Mouse (Mus musculus) liver, embryonic 14.5 days (tissue): ENCODE measurements at regions not wholly inside any gene's neighbourhood (a gene's known extent, or its start where the extent isn't known, plus 50 kb on each side); places are given as distances from the start of the nearest gene placed in this dataset.

ENCODE experiments used
- CTCF ChIP-seq: IDR thresholded peaks from 2 replicates; pipeline ENCODE4 v1.5.1; 2016; ENCODE audit warnings: antibody characterized with exemption, low read depth, control low read depth
- EP300 ChIP-seq: IDR thresholded peaks from 2 replicates; pipeline ENCODE4 v1.6.1; 2016; ENCODE audit warnings: antibody characterized with exemption, low read depth

DNA sequence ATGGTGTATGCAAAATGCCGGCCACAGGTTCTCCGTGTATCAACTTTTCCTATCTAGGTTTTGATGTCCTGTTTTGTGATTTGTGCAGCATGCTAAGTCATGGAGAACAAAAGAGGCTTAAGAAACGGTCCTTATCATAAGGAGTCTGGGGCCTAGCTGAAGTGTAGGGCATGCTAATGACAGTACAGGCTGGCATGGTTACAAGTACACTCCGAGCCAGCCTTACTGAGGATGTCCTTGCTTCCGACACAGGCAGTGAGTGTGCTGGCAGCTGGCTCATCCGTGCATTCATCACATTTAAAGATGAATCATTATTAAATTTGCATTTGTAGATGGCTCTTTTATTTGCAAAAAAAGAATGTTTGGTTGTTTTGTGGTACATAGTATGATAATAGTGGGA is 219.3 kb downstream of the Fzd1 start:
- TF ChIP-seq CTCF = no peak
- no peak for TF ChIP-seq EP300
